Mouse (Mus musculus): ENCODE measurements around the gene Caml. TPM values are rescaled to one million over a fixed set of nuclear protein-coding genes. Genes with fewer than 3 reads are reported as not detected.

The Caml gene
- polyA plus RNA-seq, 1 experiment from 2014 or later = 54.9 TPM

GRCm38 (mm10) chr13:55592512-55593253 is 30.1 kb upstream of the Caml start:
- Histone ChIP-seq H3K4me1 (ENCODE audit: insufficient read depth) (no peaks in the 10 kb centered on the region), H3K36me3 (ENCODE audit: insufficient read depth) (peaks cover 35% of the 10 kb centered on the region), H3K27me3 (ENCODE audit: insufficient read depth, low read length) (no peaks in the 10 kb centered on the region), H3K4me2 (peak overlapping the region; percentile 85), H3K9me3 (ENCODE audit: low read depth, low read length) (no peaks in the 10 kb centered on the region), H3K4me3 (ENCODE audit: low read depth, low read length) (peak overlapping the region; percentile 89), H3K27ac (ENCODE audit: low read depth) (peak overlapping the region; percentile 48; the same call in 1 of the 2 replicates), H3K9ac (peak overlapping the region; percentile 90)
- ATAC-seq (ENCODE audit: insufficient read depth) (peak; percentile 99), DNase-seq (peak; percentile 99)
- 5% methylated on average over 29 of the region's 29 CpGs for WGBS
- TF ChIP-seq CTCF (IDR thresholded peaks at IDR 0.05; ENCODE audit: low read depth) = peak; percentile 18; the same call in 1 of the 2 replicates

DNA sequence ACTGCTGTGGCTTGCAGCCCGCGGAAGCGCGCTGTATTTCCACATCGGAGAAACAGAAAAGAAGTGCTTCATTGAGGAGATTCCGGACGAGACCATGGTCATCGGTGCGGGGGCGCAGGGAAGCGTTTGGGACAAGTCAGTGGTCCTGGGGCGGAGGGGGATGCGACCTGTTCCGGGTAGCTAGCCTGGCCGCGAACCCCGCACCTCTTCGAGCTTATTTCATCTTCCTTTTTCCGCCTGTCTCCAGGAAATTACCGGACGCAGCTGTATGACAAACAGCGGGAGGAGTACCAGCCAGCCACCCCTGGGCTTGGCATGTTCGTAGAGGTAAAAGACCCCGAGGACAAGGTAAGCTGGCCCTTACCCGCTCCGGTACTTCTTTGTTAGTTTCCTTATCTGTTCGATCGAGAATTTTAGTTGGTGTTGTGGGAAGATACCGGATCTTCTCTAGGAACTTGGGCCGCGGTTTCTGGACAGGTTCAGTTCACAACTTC is 29.5 kb upstream of the Caml start:
- DNase-seq (no peak), ATAC-seq (ENCODE audit: insufficient read depth) (peak; percentile 56)
- H3K9ac ChIP-seq = peak overlapping the region; percentile 90
- peak overlapping the region; percentile 85 for H3K4me2 ChIP-seq
- H3K4me1 ChIP-seq (ENCODE audit: insufficient read depth) = no peaks in the 10 kb centered on the region
- TF ChIP-seq CTCF (IDR thresholded peaks at IDR 0.05; ENCODE audit: low read depth) = no peak
- under 1% methylated on average over 31 of the region's 31 CpGs for WGBS
- H3K27ac ChIP-seq (ENCODE audit: low read depth) = peak overlapping the region; percentile 48; the same call in 1 of the 2 replicates
- H3K27me3 ChIP-seq (ENCODE audit: insufficient read depth, low read length) = no peaks in the 10 kb centered on the region
- no peaks in the 10 kb centered on the region for H3K9me3 ChIP-seq (ENCODE audit: low read depth, low read length)
- H3K4me3 ChIP-seq (ENCODE audit: low read depth, low read length) = peak overlapping the region; percentile 89
- peaks cover 38% of the 10 kb centered on the region for H3K36me3 ChIP-seq (ENCODE audit: insufficient read depth)

DNA sequence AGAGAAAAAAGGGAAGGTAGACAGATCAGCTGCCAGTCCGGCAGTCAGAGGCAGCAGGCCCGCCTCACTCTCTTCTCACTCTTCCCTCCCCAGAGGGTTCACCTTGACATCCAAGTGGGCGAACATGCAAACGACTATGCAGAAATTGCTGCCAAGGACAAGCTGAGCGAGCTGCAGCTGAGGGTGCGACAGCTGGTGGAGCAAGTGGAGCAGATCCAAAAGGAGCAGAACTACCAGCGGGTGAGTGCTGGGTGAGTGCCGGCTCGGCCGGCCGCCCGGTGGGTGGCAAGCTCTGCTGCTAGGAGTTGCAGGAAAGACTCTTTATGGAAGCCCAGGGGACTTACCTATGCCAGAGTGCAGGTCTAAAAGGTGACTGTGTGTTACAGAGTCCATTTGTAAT is 27.4 kb upstream of the Caml start:
- no peaks in the 10 kb centered on the region for H3K27me3 ChIP-seq (ENCODE audit: insufficient read depth, low read length)
- no peak for DNase-seq
- no peaks in the 10 kb centered on the region for H3K4me1 ChIP-seq (ENCODE audit: insufficient read depth)
- H3K4me2 ChIP-seq = no peak overlapping the region
- 88% methylated on average over 12 of the region's 12 CpGs for WGBS
- no peak overlapping the region for H3K9ac ChIP-seq
- no peak overlapping the region for H3K27ac ChIP-seq (ENCODE audit: low read depth)
- peaks cover 41% of the 10 kb centered on the region for H3K36me3 ChIP-seq (ENCODE audit: insufficient read depth)
- no peak overlapping the region for H3K4me3 ChIP-seq (ENCODE audit: low read depth, low read length)
- H3K9me3 ChIP-seq (ENCODE audit: low read depth, low read length) = no peaks in the 10 kb centered on the region
- no peak for TF ChIP-seq CTCF (IDR thresholded peaks at IDR 0.05; ENCODE audit: low read depth)
- no peak for ATAC-seq (ENCODE audit: insufficient read depth)

DNA sequence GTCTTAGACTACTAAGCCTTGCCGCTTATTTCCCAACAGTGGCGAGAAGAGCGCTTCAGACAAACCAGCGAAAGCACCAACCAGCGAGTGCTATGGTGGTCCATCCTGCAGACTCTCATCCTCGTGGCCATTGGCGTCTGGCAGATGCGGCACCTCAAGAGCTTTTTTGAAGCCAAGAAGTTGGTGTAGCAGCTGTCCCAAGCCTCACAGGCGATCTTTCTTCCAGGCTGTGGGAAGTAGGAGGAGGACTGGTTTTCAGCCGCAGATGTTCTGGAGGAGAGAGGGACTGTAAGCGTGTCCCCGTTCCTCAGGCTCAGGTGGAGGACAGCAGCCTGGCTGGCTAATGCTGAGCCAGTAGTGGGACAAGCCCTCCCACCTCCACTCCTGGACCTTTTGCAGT is 26.0 kb upstream of the Caml start:
- H3K9me3 ChIP-seq (ENCODE audit: low read depth, low read length) = no peaks in the 10 kb centered on the region
- TF ChIP-seq CTCF (IDR thresholded peaks at IDR 0.05; ENCODE audit: low read depth) = no peak
- ATAC-seq (ENCODE audit: insufficient read depth) (no peak), DNase-seq (no peak)
- H3K9ac ChIP-seq = no peak overlapping the region
- no peak overlapping the region for H3K4me3 ChIP-seq (ENCODE audit: low read depth, low read length)
- no peaks in the 10 kb centered on the region; the same call in 1 of the 2 replicates for H3K4me1 ChIP-seq (ENCODE audit: insufficient read depth)
- 94% methylated on average over 12 of the region's 12 CpGs for WGBS
- peaks cover 41% of the 10 kb centered on the region for H3K36me3 ChIP-seq (ENCODE audit: insufficient read depth)
- no peak overlapping the region for H3K4me2 ChIP-seq
- H3K27me3 ChIP-seq (ENCODE audit: insufficient read depth, low read length) = no peaks in the 10 kb centered on the region
- no peak overlapping the region for H3K27ac ChIP-seq (ENCODE audit: low read depth)

DNA sequence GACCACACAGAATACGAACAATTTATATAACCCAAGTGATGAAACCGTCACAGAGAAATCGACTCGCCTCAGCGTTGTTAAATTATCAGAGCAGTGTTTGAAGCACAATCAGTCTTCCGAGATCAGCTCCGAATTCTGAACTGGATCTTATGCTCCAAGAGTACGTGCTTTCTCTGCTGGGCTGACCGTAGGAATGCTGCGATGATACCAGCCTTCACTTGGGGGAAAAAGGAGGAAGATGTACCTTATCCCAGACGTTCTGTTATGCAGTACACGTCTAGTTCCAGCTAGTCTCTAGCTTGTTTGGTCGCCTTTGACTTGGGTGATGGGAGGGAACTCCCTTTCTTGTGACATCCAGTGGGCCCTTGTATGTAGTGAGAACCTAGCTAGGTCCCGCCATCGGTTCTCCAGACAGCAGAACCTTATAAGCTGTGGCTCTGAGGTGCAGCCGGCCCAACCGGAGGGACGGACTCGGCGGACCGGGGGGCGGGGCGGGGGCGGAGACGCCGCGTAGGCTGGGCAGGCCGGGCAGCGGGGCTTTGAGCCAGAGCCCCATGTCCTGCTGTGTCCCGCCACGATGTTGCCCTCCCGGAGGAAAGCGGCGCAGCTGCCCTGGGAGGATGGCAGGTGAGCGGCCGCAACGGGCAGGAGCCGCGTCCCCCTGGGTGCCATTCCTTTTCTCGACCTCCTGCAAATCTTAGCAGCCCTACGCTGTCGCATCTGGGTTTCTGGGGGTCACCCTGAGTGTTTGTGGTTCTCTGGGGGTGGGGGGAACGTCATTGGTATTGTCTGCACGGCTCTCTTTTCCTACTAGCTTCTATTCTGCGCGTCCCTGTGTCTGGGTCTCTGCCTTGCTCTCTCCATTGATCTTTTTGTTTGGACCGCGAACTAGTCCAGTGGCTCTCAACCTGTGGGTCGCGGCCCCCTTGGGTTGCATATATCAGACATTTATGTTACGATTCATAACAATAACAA is 23.0 kb upstream of the Caml start, which contains the start of gene B4galt7:
Gene B4galt7, plus strand, starts transcription at position 331 of the 975 bp plus-strand sequence.
- Histone ChIP-seq H3K27me3 (ENCODE audit: insufficient read depth, low read length) (no peaks in the 10 kb centered on the region), H3K4me3 (ENCODE audit: low read depth, low read length) (peak within 1 kb of the TSS; percentile 89), H3K36me3 (ENCODE audit: insufficient read depth) (peaks cover 37% of the 10 kb centered on the region), H3K4me2 (peak within 1 kb of the TSS; percentile 74), H3K9ac (peak within 1 kb of the TSS; percentile 81), H3K27ac (ENCODE audit: low read depth) (peak within 1 kb of the TSS; percentile 33; the same call in 1 of the 2 replicates), H3K4me1 (ENCODE audit: insufficient read depth) (no peaks in the 10 kb centered on the region; the same call in 1 of the 2 replicates), H3K9me3 (ENCODE audit: low read depth, low read length) (no peaks in the 10 kb centered on the region)
- DNase-seq = peak; percentile 86
- 7% methylated on average over 49 of the region's 51 CpGs for WGBS
- no peak for TF ChIP-seq CTCF (IDR thresholded peaks at IDR 0.05; ENCODE audit: low read depth)
- ATAC-seq (ENCODE audit: insufficient read depth) = peak; percentile 95

GRCm38 (mm10) chr13:55600657-55601056 is 22.1 kb upstream of the Caml start:
- H3K27ac ChIP-seq (ENCODE audit: low read depth) = no peak overlapping the region
- ATAC-seq (ENCODE audit: insufficient read depth) (no peak), DNase-seq (peak; percentile 21)
- peak overlapping the region; percentile 74 for H3K4me2 ChIP-seq
- peak overlapping the region; percentile 89 for H3K4me3 ChIP-seq (ENCODE audit: low read depth, low read length)
- TF ChIP-seq CTCF (IDR thresholded peaks at IDR 0.05; ENCODE audit: low read depth) = no peak
- peaks cover 29% of the 10 kb centered on the region for H3K36me3 ChIP-seq (ENCODE audit: insufficient read depth)
- no peaks in the 10 kb centered on the region for H3K27me3 ChIP-seq (ENCODE audit: insufficient read depth, low read length)
- peak overlapping the region; percentile 81 for H3K9ac ChIP-seq
- no peaks in the 10 kb centered on the region; the same call in 1 of the 2 replicates for H3K4me1 ChIP-seq (ENCODE audit: insufficient read depth)
- H3K9me3 ChIP-seq (ENCODE audit: low read depth, low read length) = no peaks in the 10 kb centered on the region
- 13% methylated on average over 9 of the region's 9 CpGs for WGBS

Measured in lung, embryonic 14.5 days (tissue).